Mouse (Mus musculus): ENCODE measurements around the gene Pxk.

DNA sequence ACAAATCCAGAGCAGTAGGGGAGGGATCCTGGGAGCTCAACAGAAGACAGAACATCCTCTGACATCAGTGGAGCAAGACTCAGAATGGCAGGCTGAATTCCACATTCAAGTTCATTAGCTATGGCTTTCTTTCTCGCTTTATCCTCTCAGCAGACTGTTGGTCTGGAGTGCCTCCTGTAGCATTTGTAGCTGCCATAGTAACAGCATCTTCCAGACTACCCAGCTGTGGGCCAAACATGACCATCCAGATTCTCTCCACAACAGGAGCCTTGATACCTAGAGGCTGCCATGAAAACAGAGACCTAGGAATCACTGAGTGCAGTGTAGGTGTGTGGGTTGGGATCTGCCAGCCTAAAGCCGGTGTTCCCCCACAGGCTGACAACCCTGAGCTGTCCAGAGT lies 111.9 kb downstream of the Pxk start:
- TF ChIP-seq CTCF (IDR thresholded peaks at IDR 0.05; ENCODE audit: low read depth): no peak
- no peak for TF ChIP-seq EP300 (optimal IDR thresholded peaks at IDR 0.05)

All from stomach, postnatal 0 days (tissue).